Mouse (Mus musculus) neural tube, embryonic 11.5 days (tissue): ENCODE data around the gene Ddx23. TPM values are rescaled to one million over a fixed set of nuclear protein-coding genes. Genes with fewer than 3 reads are reported as not detected.

ENCODE experiments used
- ATAC-seq: fragments of 200-750 bp; cut with Nextera tagmentation; 2 replicates; pipeline ENCODE4 v1.8.0; 2017; ENCODE audit warnings: moderate number of reproducible peaks, mild to moderate bottlenecking, moderate TSS enrichment, moderate library complexity; ENCODE audit not compliant: insufficient read depth, low FRiP score, low TSS enrichment
- DNase-seq: peaks from one replicate; pipeline ENCODE4 v3.0.0-alpha.2; 2015; ENCODE audit warnings: low spot score
- H3K27ac ChIP-seq: fragments of 300-500 bp; sonication (generic); 2 replicates; pipeline ENCODE4 v1.5.1; 2014; ENCODE audit warnings: low read depth, mild to moderate bottlenecking, low read length
- H3K27me3 ChIP-seq: fragments of 300-500 bp; sonication (generic); 2 replicates; pipeline ENCODE4 v1.6.1; 2014; ENCODE audit warnings: mild to moderate bottlenecking, low read length, mixed read lengths; ENCODE audit not compliant: control insufficient read depth, insufficient read depth
- H3K36me3 ChIP-seq: fragments of 300-500 bp; sonication (generic); 2 replicates; pipeline ENCODE4 v1.6.1; 2014; ENCODE audit warnings: mild to moderate bottlenecking, low read length, moderate library complexity, mixed read lengths; ENCODE audit not compliant: control insufficient read depth, insufficient read depth
- H3K4me1 ChIP-seq: fragments of 300-500 bp; sonication (generic); 2 replicates; pipeline ENCODE4 v1.6.1; 2014; ENCODE audit warnings: low read length, mixed read lengths; ENCODE audit not compliant: control insufficient read depth, insufficient read depth
- H3K4me2 ChIP-seq: fragments of 300-500 bp; sonication (generic); 2 replicates; pipeline ENCODE4 v1.6.1; 2014; ENCODE audit warnings: low read depth, mild to moderate bottlenecking, moderate library complexity
- H3K4me3 ChIP-seq: fragments of 300-500 bp; sonication (generic); 2 replicates; pipeline ENCODE4 v1.5.1; 2014; ENCODE audit warnings: low read depth, low read length
- H3K9ac ChIP-seq: fragments of 300-500 bp; sonication (generic); 2 replicates; pipeline ENCODE4 v1.6.1; 2014; ENCODE audit warnings: mild to moderate bottlenecking, low read length
- H3K9me3 ChIP-seq: fragments of 300-500 bp; sonication (generic); 2 replicates; pipeline ENCODE4 v1.6.1; 2016; ENCODE audit warnings: low read length; ENCODE audit not compliant: control insufficient read depth
- WGBS: fragments of 180-500 bp; shearing (Covaris S2); extraction: QIAGEN DNeasy Blood & Tissue Kit; methylation state at CpG from one replicate; pipeline ENCODE4 v1.1.7; 2014; 5-methylcytosine and 5-hydroxymethylcytosine counted together
- polyA plus RNA-seq: library from polyadenylated mRNA; unstranded; fragments of >200 nt; fragmentation: Nextera tagmentation; extraction: Ambion mirVana; gene quantifications from 2 replicates; pipeline ENCODE4 v1.2.1, GENCODE M21; 2014

Ddx23 gene
- polyA plus RNA-seq, 1 experiment from 2014 or later = 19.5 TPM

DNA sequence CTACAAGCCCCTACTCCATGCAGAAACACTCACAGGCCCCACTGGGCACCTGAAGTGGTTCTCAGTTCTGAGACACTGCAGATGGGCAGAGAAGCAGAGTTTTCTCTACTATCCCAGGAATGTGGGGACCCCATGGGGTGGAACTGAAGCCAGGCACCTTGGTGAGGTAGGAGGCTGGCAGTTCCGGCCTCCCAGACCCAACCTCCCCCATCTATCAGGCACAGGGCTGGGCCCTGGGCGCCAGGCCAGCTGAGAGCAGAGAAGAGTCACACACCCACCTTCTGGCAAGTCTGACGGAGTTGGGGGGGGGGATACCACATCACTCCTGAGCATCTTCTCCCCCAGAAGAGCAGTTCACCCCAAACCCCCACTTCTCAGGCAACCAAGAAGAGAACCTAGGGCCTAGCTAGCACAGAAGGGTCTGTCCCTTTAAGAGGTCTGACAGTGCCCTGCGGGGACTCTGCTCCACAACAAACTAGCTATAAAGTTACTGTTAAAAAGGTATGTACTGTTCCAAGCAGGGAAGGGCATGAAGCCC lies 59.7 kb downstream of the Ddx23 start:
- Histone ChIP-seq H3K27me3 (no peaks in the 10 kb centered on the region), H3K4me1 (peaks cover 8% of the 10 kb centered on the region), H3K36me3 (peaks cover 17% of the 10 kb centered on the region), H3K9ac (no peak overlapping the region), H3K4me2 (no peak overlapping the region), H3K27ac (no peak overlapping the region), H3K9me3 (no peaks in the 10 kb centered on the region), H3K4me3 (no peak overlapping the region)
- 72% methylated on average over 4 of the region's 4 CpGs for WGBS
- DNase-seq (peak; percentile 4), ATAC-seq (no peak)

DNA sequence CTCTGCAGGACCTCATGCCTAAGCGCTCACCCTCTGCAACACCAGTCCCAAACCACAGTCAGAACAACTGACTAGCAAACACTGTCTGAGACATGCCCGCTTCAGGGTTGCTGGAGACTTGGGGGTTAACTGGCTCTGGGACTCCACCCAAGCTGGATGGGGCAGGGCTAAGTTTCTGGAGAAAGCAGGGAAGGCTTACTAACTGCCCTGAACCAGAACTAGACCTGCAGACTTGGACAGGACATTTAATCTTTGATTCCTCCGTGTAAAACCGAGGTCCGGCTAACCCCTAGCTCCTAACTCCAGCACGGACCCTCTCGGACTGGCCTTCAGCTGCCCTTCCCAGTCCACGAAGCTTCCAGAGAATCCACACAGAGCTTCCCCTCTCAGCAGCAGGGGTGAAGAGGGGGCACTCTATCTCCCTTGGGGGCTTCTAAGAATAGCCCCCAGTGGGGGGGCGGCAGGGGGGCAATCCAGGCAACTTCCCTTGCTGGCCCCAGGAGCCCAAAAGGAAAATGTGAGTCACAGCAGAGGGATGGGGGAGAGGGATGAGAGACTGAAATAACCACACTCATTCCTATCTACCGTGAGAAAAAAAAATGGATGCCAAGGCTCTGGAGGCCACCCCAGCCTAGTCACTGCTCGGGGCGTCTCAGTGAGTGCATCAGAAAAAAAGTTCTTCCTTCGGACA lies 60.4 kb downstream of the Ddx23 start:
- DNase-seq (peak; percentile 4), ATAC-seq (no peak)
- H3K27me3 ChIP-seq = no peaks in the 10 kb centered on the region
- H3K4me3 ChIP-seq = no peak overlapping the region
- no peak overlapping the region for H3K27ac ChIP-seq
- no peak overlapping the region for H3K4me2 ChIP-seq
- H3K4me1 ChIP-seq = peaks cover under 1% of the 10 kb centered on the region; the same call in 1 of the 2 replicates
- WGBS = 71% methylated on average over 13 of the region's 13 CpGs
- H3K9ac ChIP-seq = no peak overlapping the region
- H3K36me3 ChIP-seq = peaks cover 22% of the 10 kb centered on the region
- H3K9me3 ChIP-seq = no peaks in the 10 kb centered on the region

DNA sequence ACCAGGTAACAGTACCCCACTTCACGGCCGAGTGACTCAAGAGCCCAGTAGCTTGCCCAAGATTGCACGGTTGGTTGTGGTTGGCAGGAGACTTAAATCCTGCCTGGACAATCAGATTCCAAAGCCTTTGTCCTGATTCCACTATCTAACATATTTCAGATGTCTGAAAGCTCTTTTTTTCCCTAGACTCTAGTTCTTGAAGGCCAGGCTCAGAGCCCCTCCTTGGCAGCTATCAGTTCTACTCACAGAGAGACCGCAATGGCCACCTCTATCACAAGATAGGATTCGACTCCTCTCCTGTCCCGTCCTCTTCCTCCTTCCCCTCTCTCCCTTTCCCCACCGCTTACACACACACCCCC lies 60.9 kb downstream of the Ddx23 start:
- no peaks in the 10 kb centered on the region for H3K27me3 ChIP-seq
- no peaks in the 10 kb centered on the region for H3K4me1 ChIP-seq
- H3K4me3 ChIP-seq = no peak overlapping the region
- peaks cover 26% of the 10 kb centered on the region for H3K36me3 ChIP-seq
- H3K9ac ChIP-seq = no peak overlapping the region
- 84% methylated on average over 7 of the region's 7 CpGs for WGBS
- H3K27ac ChIP-seq = no peak overlapping the region
- ATAC-seq = no peak
- no peaks in the 10 kb centered on the region for H3K9me3 ChIP-seq
- DNase-seq = no peak
- H3K4me2 ChIP-seq = no peak overlapping the region

DNA sequence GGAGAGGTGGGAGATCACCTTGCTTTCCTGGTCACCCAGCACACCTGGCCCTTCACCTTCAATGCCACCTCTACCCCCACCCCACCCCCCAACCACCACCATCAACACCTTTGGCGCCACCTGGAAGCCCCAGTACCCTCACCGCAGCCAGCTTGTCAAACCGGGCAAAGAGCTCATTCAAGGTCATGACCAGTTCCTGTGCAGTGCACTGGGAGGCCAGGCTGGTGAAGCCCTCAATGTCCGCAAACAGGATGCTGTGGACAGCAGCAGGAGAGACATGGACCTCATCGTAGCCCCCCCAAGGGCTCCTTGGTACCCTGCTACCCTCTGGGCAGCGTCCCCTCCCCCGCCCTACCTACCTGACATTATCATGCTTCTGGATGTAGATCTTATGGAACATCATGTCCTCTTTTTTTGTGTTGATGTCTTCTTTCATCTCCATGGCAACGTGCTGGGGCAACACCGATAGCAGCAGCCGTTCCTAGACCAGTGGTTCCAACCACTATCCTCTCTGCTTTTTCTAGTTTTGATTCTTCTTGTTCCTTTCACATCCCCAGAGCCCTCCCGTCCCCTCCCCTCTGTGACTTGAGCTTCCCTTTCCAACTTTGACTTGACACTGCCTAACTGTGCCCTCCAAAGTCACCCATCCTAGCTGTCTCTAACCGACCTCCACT lies 62.5 kb downstream of the Ddx23 start:
- DNase-seq (no peak), ATAC-seq (no peak)
- WGBS = 88% methylated on average over 12 of the region's 12 CpGs
- no peak overlapping the region for H3K9ac ChIP-seq
- H3K4me1 ChIP-seq = no peaks in the 10 kb centered on the region
- no peak overlapping the region for H3K4me2 ChIP-seq
- H3K27me3 ChIP-seq = no peaks in the 10 kb centered on the region
- no peaks in the 10 kb centered on the region for H3K9me3 ChIP-seq
- peaks cover 32% of the 10 kb centered on the region for H3K36me3 ChIP-seq
- no peak overlapping the region for H3K27ac ChIP-seq
- H3K4me3 ChIP-seq = no peak overlapping the region

DNA sequence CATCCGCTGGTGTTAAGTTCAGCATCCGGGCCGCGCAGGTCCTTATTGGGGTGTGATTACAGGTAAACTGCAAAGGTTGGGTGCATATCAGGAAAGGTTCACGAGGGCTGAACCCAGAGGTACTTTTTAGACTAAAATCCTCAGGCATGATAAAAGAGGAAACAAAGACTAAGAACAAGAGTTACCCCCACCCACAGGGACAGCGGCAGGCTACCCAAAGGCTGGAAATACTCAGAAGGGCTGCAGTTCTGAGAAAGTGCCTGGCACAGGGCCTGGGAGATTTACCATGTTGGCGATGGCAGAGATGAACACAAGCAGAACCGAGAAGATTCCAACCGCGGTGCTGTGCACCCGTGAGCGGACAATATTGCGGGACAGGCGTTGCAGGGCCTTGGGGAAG lies 66.1 kb downstream of the Ddx23 start:
- H3K9ac ChIP-seq = no peak overlapping the region
- H3K27ac ChIP-seq = no peak overlapping the region
- H3K27me3 ChIP-seq = no peaks in the 10 kb centered on the region
- 92% methylated on average over 14 of the region's 14 CpGs for WGBS
- DNase-seq (no peak), ATAC-seq (no peak)
- no peaks in the 10 kb centered on the region for H3K9me3 ChIP-seq
- H3K4me1 ChIP-seq = no peaks in the 10 kb centered on the region
- peaks cover 33% of the 10 kb centered on the region for H3K36me3 ChIP-seq
- H3K4me3 ChIP-seq = no peak overlapping the region
- H3K4me2 ChIP-seq = no peak overlapping the region

Other genes starting within 250 kb of the Ddx23 start
- gene Olfr282, start 231.7 kb downstream of the Ddx23 start, polyA plus RNA-seq = not detected in 2 replicates
- gene Olfr281, start 210.3 kb downstream of the Ddx23 start, polyA plus RNA-seq = not detected in 2 replicates
- gene OR5BS1P, start 193.0 kb downstream of the Ddx23 start, polyA plus RNA-seq = not detected in 2 replicates
- 0.45 TPM in 1 of 2 replicates, not detected in the other for gene Lalba, start 180.2 kb downstream of the Ddx23 start, polyA plus RNA-seq
- gene Olfr279, start 170.5 kb downstream of the Ddx23 start, polyA plus RNA-seq = not detected in 2 replicates
- gene Kansl2, start 128.6 kb downstream of the Ddx23 start, polyA plus RNA-seq = 142 and 143 TPM in 2 replicates
- gene Ccnt1, start 92.0 kb downstream of the Ddx23 start, polyA plus RNA-seq = 62.2 and 65.6 TPM in 2 replicates
- gene 4930415O20Rik, start 91.9 kb downstream of the Ddx23 start, polyA plus RNA-seq = not detected in 2 replicates
- 11.4 and 12.7 TPM in 2 replicates for gene Adcy6, start 52.8 kb downstream of the Ddx23 start, polyA plus RNA-seq
- gene Cacnb3, start 32.1 kb downstream of the Ddx23 start, polyA plus RNA-seq = 57.4 and 58.4 TPM in 2 replicates
- gene Rnd1, start 14.6 kb upstream of the Ddx23 start, polyA plus RNA-seq = 5.2 and 5.3 TPM in 2 replicates
- gene Ccdc65, start 45.3 kb upstream of the Ddx23 start, polyA plus RNA-seq = 0.70 and 0.96 TPM in 2 replicates
- gene Fkbp11, start 65.3 kb upstream of the Ddx23 start, polyA plus RNA-seq = 12.1 and 12.6 TPM in 2 replicates
- 42.0 and 44.0 TPM in 2 replicates for gene Arf3, start 100.3 kb upstream of the Ddx23 start, polyA plus RNA-seq
- 0.51 and 0.95 TPM in 2 replicates for gene Wnt10b, start 115.3 kb upstream of the Ddx23 start, polyA plus RNA-seq
- gene Wnt1, start 127.0 kb upstream of the Ddx23 start, polyA plus RNA-seq = 11.8 and 12.9 TPM in 2 replicates
- 0.48 and 0.78 TPM in 2 replicates for gene Ddn, start 146.6 kb upstream of the Ddx23 start, polyA plus RNA-seq
- 73.1 and 74.0 TPM in 2 replicates for gene Prkag1, start 168.6 kb upstream of the Ddx23 start, polyA plus RNA-seq
- 14.7 and 16.3 TPM in 2 replicates for gene Kmt2d, start 208.3 kb upstream of the Ddx23 start, polyA plus RNA-seq
- 18.9 and 19.8 TPM in 2 replicates for gene Rhebl1, start 231.6 kb upstream of the Ddx23 start, polyA plus RNA-seq
- 0.44 and 2.3 TPM in 2 replicates for gene Dhh, start 235.6 kb upstream of the Ddx23 start, polyA plus RNA-seq